Mouse (Mus musculus): ENCODE results near the gene D630045J12Rik.

The D630045J12Rik gene

GRCm38 (mm10) chr6:38096961-38097370 lies 156.8 kb downstream of the D630045J12Rik start:
- DNase-seq (ENCODE audit: low spot score in 2 of 2) = no peak

GRCm38 (mm10) chr6:38094701-38095100 lies 159.1 kb downstream of the D630045J12Rik start:
- no peak for DNase-seq (ENCODE audit: low spot score in 2 of 2)

- DNase-seq (ENCODE audit: low spot score in 2 of 2) = no peak
These were observed 161.3 kb downstream of the D630045J12Rik start for GRCm38 (mm10) chr6:38092539-38092938.

- DNase-seq (ENCODE audit: low spot score in 2 of 2) = no peak
These were observed 166.4 kb downstream of the D630045J12Rik start for GRCm38 (mm10) chr6:38087242-38088026.

- DNase-seq (ENCODE audit: low spot score in 2 of 2) = no peak
These were observed 170.6 kb downstream of the D630045J12Rik start for GRCm38 (mm10) chr6:38083204-38083603.

- DNase-seq (ENCODE audit: low spot score in 2 of 2) = no peak
These were observed 172.0 kb downstream of the D630045J12Rik start for GRCm38 (mm10) chr6:38081727-38082341.

GRCm38 (mm10) chr6:38080364-38080763 lies 173.4 kb downstream of the D630045J12Rik start:
- no peak for DNase-seq (ENCODE audit: low spot score in 2 of 2)

- DNase-seq (ENCODE audit: low spot score in 2 of 2) = no peak
These were observed 180.2 kb downstream of the D630045J12Rik start for GRCm38 (mm10) chr6:38073592-38073991.
